In genomic region chr8:26529921-26530320, GRCm38 (mm10) we compare ENCODE assay signal across 24 mouse cellular contexts.
"Had no signal": no experiment of that assay in that cellular context is flagged by ENCODE, and none has a peak within 500 bp of the region (broad histone marks: within the 10 kb centered on the region; RNA-seq: fewer than 3 reads in every experiment).

No protein-coding gene starts in this region.

- ATAC-seq: hindbrain, postnatal 0 days; intestine, embryonic 16.5 days; liver, embryonic 12.5 days had no signal

- H3K4me3 ChIP-seq: heart, embryonic 12.5 days; hindbrain, embryonic 13.5 days; hindbrain, embryonic 15.5 days; kidney, embryonic 15.5 days; limb, embryonic 13.5 days; limb, embryonic 15.5 days; liver, embryonic 12.5 days had no signal

- H3K27ac ChIP-seq: hindbrain, embryonic 13.5 days; hindbrain, embryonic 15.5 days; hindbrain, postnatal 0 days; kidney, embryonic 15.5 days; kidney, postnatal 0 days; limb, embryonic 13.5 days; limb, embryonic 15.5 days; liver, embryonic 12.5 days; liver, embryonic 14.5 days had no signal

- H3K9me3 ChIP-seq: heart, embryonic 12.5 days; hindbrain, embryonic 13.5 days; hindbrain, embryonic 15.5 days; kidney, embryonic 15.5 days; limb, embryonic 13.5 days; limb, embryonic 15.5 days; liver, embryonic 12.5 days had no signal

- H3K27me3 ChIP-seq: heart, embryonic 12.5 days; hindbrain, embryonic 15.5 days; kidney, embryonic 15.5 days; liver, embryonic 12.5 days had no signal

- DNase-seq: gastrocnemius, postnatal 14 days; gastrocnemius, postnatal 36 days; heart, adult 18-20 months; heart, postnatal 14 days; heart, postnatal 36 days; kidney, adult 11 months; kidney, adult 2 months; kidney, adult 9 months; kidney, postnatal 14 days; kidney, postnatal 36 days; layer of hippocampus, adult 9-11 months; layer of hippocampus, postnatal 36 days; left cerebral cortex, postnatal 4 days had no signal

- H3K4me2 ChIP-seq: heart, embryonic 12.5 days; hindbrain, embryonic 13.5 days; hindbrain, embryonic 15.5 days; kidney, embryonic 15.5 days; limb, embryonic 13.5 days; limb, embryonic 15.5 days; liver, embryonic 12.5 days had no signal

- H3K9ac ChIP-seq: heart, embryonic 12.5 days; hindbrain, embryonic 13.5 days; hindbrain, embryonic 15.5 days; kidney, embryonic 15.5 days; limb, embryonic 13.5 days; limb, embryonic 15.5 days; liver, embryonic 12.5 days; liver, embryonic 14.5 days had no signal

- H3K36me3 ChIP-seq: heart, embryonic 12.5 days; hindbrain, embryonic 13.5 days; hindbrain, embryonic 15.5 days; kidney, embryonic 15.5 days; limb, embryonic 13.5 days; limb, embryonic 15.5 days; liver, embryonic 12.5 days had no signal
